Mouse (Mus musculus): Measurements from ENCODE around the gene Ramp2. TPM values are rescaled to one million over a fixed set of nuclear protein-coding genes. Genes with fewer than 3 reads are reported as not detected.

Gene Ramp2
- polyA plus RNA-seq, 1 experiment from 2014 or later: 49.6 TPM

- peaks cover 52% of the 10 kb centered on the region for H3K27me3 ChIP-seq
These were observed 757 bp upstream of the Ramp2 start for GRCm38 (mm10) chr11:101245071-101245470.

GRCm38 (mm10) chr11:101246702-101247012, 829 bp downstream of the Ramp2 start:
- Histone ChIP-seq H3K27me3 (peaks cover 52% of the 10 kb centered on the region), H3K4me1 (peaks cover 18% of the 10 kb centered on the region), H3K36me3 (replicated peaks) (no peaks in the 10 kb centered on the region), H3K27ac (0 out of 2 replicates have a peak overlapping the region, but pooled peaks have one; percentile 20), H3K9me3 (no peaks in the 10 kb centered on the region), H3K4me3 (replicated peaks) (peak overlapping the region; percentile 61), H3K9ac (peak overlapping the region; percentile 76), H3K4me2 (peak overlapping the region; percentile 98)
- 6% methylated on average over 7 of the region's 7 CpGs for WGBS
- peak; percentile 39; the same call in 1 of the 2 replicates for ATAC-seq (ENCODE audit: low FRiP score)

More at GRCm38 (mm10) chr11:101245071-101245470, 757 bp upstream of the Ramp2 start:
- no peak for ATAC-seq (ENCODE audit: low FRiP score)
- WGBS: 42% methylated on average over 4 of the region's 4 CpGs
- H3K36me3 ChIP-seq (replicated peaks): no peaks in the 10 kb centered on the region
- no peak overlapping the region for H3K9ac ChIP-seq
- no peaks in the 10 kb centered on the region for H3K9me3 ChIP-seq
- no peak overlapping the region for H3K4me3 ChIP-seq (replicated peaks)
- no peak overlapping the region for H3K27ac ChIP-seq
- peaks cover 18% of the 10 kb centered on the region for H3K4me1 ChIP-seq
- no peak overlapping the region for H3K4me2 ChIP-seq

- 78% methylated on average over 6 of the region's 6 CpGs for WGBS
- Histone ChIP-seq H3K27me3 (peaks cover 52% of the 10 kb centered on the region), H3K4me2 (no peak overlapping the region), H3K4me3 (replicated peaks) (no peak overlapping the region), H3K9me3 (no peaks in the 10 kb centered on the region), H3K4me1 (peaks cover 18% of the 10 kb centered on the region), H3K27ac (no peak overlapping the region), H3K36me3 (replicated peaks) (no peaks in the 10 kb centered on the region), H3K9ac (no peak overlapping the region)
- no peak for ATAC-seq (ENCODE audit: low FRiP score)
These were observed 1.7 kb downstream of the Ramp2 start for GRCm38 (mm10) chr11:101247521-101248030.

- Histone ChIP-seq H3K27ac (no peak overlapping the region), H3K4me2 (no peak overlapping the region), H3K4me3 (replicated peaks) (no peak overlapping the region), H3K9me3 (no peaks in the 10 kb centered on the region), H3K4me1 (peaks cover 25% of the 10 kb centered on the region), H3K27me3 (peaks cover 46% of the 10 kb centered on the region), H3K36me3 (replicated peaks) (no peaks in the 10 kb centered on the region), H3K9ac (no peak overlapping the region)
- WGBS: 39% methylated on average over 14 of the region's 14 CpGs
- no peak for ATAC-seq (ENCODE audit: low FRiP score)
These were observed 2.6 kb downstream of the Ramp2 start for GRCm38 (mm10) chr11:101248258-101248994.

GRCm38 (mm10) chr11:101251031-101251430, 5.2 kb downstream of the Ramp2 start:
- Histone ChIP-seq H3K4me3 (replicated peaks) (no peak overlapping the region), H3K27ac (no peak overlapping the region), H3K9me3 (no peaks in the 10 kb centered on the region), H3K4me1 (peaks cover 27% of the 10 kb centered on the region), H3K9ac (no peak overlapping the region), H3K4me2 (no peak overlapping the region), H3K27me3 (peaks cover 26% of the 10 kb centered on the region), H3K36me3 (replicated peaks) (0 out of 2 replicates have a peak, but pooled peaks cover 4% of the 10 kb centered on the region)
- WGBS: 82% methylated on average over 2 of the region's 2 CpGs
- no peak for ATAC-seq (ENCODE audit: low FRiP score)

GRCm38 (mm10) chr11:101252941-101253340, 7.1 kb downstream of the Ramp2 start:
- Histone ChIP-seq H3K4me1 (peaks cover 16% of the 10 kb centered on the region), H3K4me2 (peak overlapping the region; percentile 95), H3K9ac (peak overlapping the region; percentile 91), H3K4me3 (replicated peaks) (peak overlapping the region; percentile 90), H3K27ac (no peak overlapping the region), H3K36me3 (replicated peaks) (0 out of 2 replicates have a peak, but pooled peaks cover 5% of the 10 kb centered on the region), H3K9me3 (no peaks in the 10 kb centered on the region), H3K27me3 (peaks cover 7% of the 10 kb centered on the region)
- WGBS: 19% methylated on average over 7 of the region's 7 CpGs
- ATAC-seq (ENCODE audit: low FRiP score): no peak

GRCm38 (mm10) chr11:101253613-101254389, 8.0 kb downstream of the Ramp2 start, which contains the start of gene Vps25:
Gene Vps25, plus strand, starts transcription at chr11:101253707.
- WGBS: under 1% methylated on average over 40 of the region's 40 CpGs
- Histone ChIP-seq H3K4me1 (peaks cover 18% of the 10 kb centered on the region), H3K4me2 (peak within 1 kb of the TSS; percentile 95), H3K9ac (peak within 1 kb of the TSS; percentile 91), H3K9me3 (no peaks in the 10 kb centered on the region), H3K36me3 (replicated peaks) (peaks cover 14% of the 10 kb centered on the region; the same call in 1 of the 2 replicates), H3K27ac (peak within 1 kb of the TSS; percentile 88), H3K27me3 (peaks cover 3% of the 10 kb centered on the region; the same call in 1 of the 2 replicates), H3K4me3 (replicated peaks) (peak within 1 kb of the TSS; percentile 90)
- ATAC-seq (ENCODE audit: low FRiP score): peak; percentile 78

GRCm38 (mm10) chr11:101255826-101256775, 10.3 kb downstream of the Ramp2 start:
- Histone ChIP-seq H3K9ac (no peak overlapping the region), H3K4me3 (replicated peaks) (no peak overlapping the region), H3K36me3 (replicated peaks) (peaks cover 14% of the 10 kb centered on the region; the same call in 1 of the 2 replicates), H3K9me3 (no peaks in the 10 kb centered on the region), H3K4me2 (no peak overlapping the region), H3K27ac (no peak overlapping the region), H3K27me3 (peaks cover 4% of the 10 kb centered on the region), H3K4me1 (peaks cover 39% of the 10 kb centered on the region)
- ATAC-seq (ENCODE audit: low FRiP score): no peak
- 89% methylated on average over 13 of the region's 13 CpGs for WGBS

GRCm38 (mm10) chr11:101259261-101259712, 13.5 kb downstream of the Ramp2 start:
- Histone ChIP-seq H3K27me3 (peaks cover 35% of the 10 kb centered on the region), H3K4me2 (peak overlapping the region; percentile 96), H3K4me3 (replicated peaks) (no peak overlapping the region), H3K27ac (0 out of 2 replicates have a peak overlapping the region, but pooled peaks have one; percentile 38), H3K36me3 (replicated peaks) (peaks cover 14% of the 10 kb centered on the region; the same call in 1 of the 2 replicates), H3K9me3 (no peaks in the 10 kb centered on the region), H3K4me1 (peaks cover 53% of the 10 kb centered on the region), H3K9ac (no peak overlapping the region)
- 48% methylated on average over 6 of the region's 6 CpGs for WGBS
- no peak for ATAC-seq (ENCODE audit: low FRiP score)

- 0 out of 2 replicates have a peak within 1 kb of the TSS, but pooled peaks have one; percentile 38 for H3K27ac ChIP-seq
- no peaks in the 10 kb centered on the region for H3K9me3 ChIP-seq
- peak within 1 kb of the TSS; percentile 49 for H3K4me3 ChIP-seq (replicated peaks)
- peak; percentile 84 for ATAC-seq (ENCODE audit: low FRiP score)
- under 1% methylated on average over 43 of the region's 43 CpGs for WGBS
- peak within 1 kb of the TSS; percentile 96 for H3K4me2 ChIP-seq
- peaks cover 14% of the 10 kb centered on the region; the same call in 1 of the 2 replicates for H3K36me3 ChIP-seq (replicated peaks)
- H3K4me1 ChIP-seq: peaks cover 54% of the 10 kb centered on the region
- peaks cover 43% of the 10 kb centered on the region for H3K27me3 ChIP-seq
- H3K9ac ChIP-seq: peak within 1 kb of the TSS; percentile 67
These were observed 14.4 kb downstream of the Ramp2 start, which contains the start of gene Wnk4 for GRCm38 (mm10) chr11:101259948-101260825. Gene Wnk4, plus strand, starts transcription at chr11:101260567.
